Mouse (Mus musculus) spleen, adult 2 months (tissue): Measurements from ENCODE around the gene Tmem248.

Source experiments
- CTCF ChIP-seq: fragments of 200-500 bp; IDR thresholded peaks from 2 replicates; pipeline ENCODE4 v1.5.1; 2011; ENCODE audit warnings: mild to moderate bottlenecking, inconsistent platforms; ENCODE audit not compliant: insufficient read depth, insufficient read length, insufficient replicate concordance; ENCODE audit errors: extremely low read depth
- POLR2A ChIP-seq: fragments of 200-500 bp; IDR thresholded peaks from 2 replicates; pipeline ENCODE4 v1.6.1; 2011; ENCODE audit warnings: low read depth, low read length, inconsistent platforms

GRCm38 (mm10) chr5:130191865-130192264 lies 25.0 kb upstream of the Tmem248 start:
- TF ChIP-seq CTCF (no peak), POLR2A (no peak)
